Mouse (Mus musculus) forebrain, embryonic 14.5 days (tissue): Measurements from ENCODE around the gene Rabgap1l. TPM values are rescaled to one million over a fixed set of nuclear protein-coding genes. Genes with fewer than 3 reads are reported as not detected.
"Not testable (repeated sequence)": the region's sequence is repeated elsewhere in the genome, so short reads cannot be mapped to it uniquely, and the experiment has no call there.

Experiments
- ATAC-seq: fragments of 200-750 bp; cut with Nextera tagmentation; 2 replicates; pipeline ENCODE4 v1.8.0; 2017; ENCODE audit warnings: mild to moderate bottlenecking, moderate library complexity
- DNase-seq: peaks from one replicate; pipeline ENCODE4 v3.0.0-alpha.2; 2015; ENCODE audit warnings: low spot score
- H3K27ac ChIP-seq: fragments of 300-500 bp; sonication (generic); 2 replicates; pipeline ENCODE4 v1.5.1; 2014; ENCODE audit warnings: low read depth, mild to moderate bottlenecking, control low read depth, low read length, moderate library complexity
- H3K27me3 ChIP-seq: fragments of 300-500 bp; sonication (generic); replicated peaks from 2 replicates; pipeline ENCODE4 v1.6.1; 2014; ENCODE audit warnings: low read length, control low read depth, mixed read lengths; ENCODE audit not compliant: control insufficient read depth, insufficient read depth
- H3K36me3 ChIP-seq: fragments of 300-500 bp; sonication (generic); 2 replicates; pipeline ENCODE4 v1.6.1; 2014; ENCODE audit warnings: low read length, control low read depth; ENCODE audit not compliant: control insufficient read depth, insufficient read depth
- H3K4me1 ChIP-seq: fragments of 300-500 bp; sonication (generic); 2 replicates; pipeline ENCODE4 v1.6.1; 2014; ENCODE audit warnings: antibody characterized with exemption, low read length, control low read depth; ENCODE audit not compliant: control insufficient read depth, insufficient read depth
- H3K4me2 ChIP-seq: fragments of 300-500 bp; sonication (generic); 2 replicates; pipeline ENCODE4 v1.6.1; 2014; ENCODE audit warnings: mild to moderate bottlenecking, control low read depth, low read length
- H3K4me3 ChIP-seq: fragments of 300-500 bp; sonication (generic); 2 replicates; pipeline ENCODE4 v1.5.1; 2014; ENCODE audit warnings: low read depth, low read length, control low read depth
- H3K9ac ChIP-seq: fragments of 300-500 bp; sonication (generic); 2 replicates; pipeline ENCODE4 v1.6.1; 2014; ENCODE audit warnings: mild to moderate bottlenecking, low read length, control low read depth, moderate library complexity
- H3K9me3 ChIP-seq: fragments of 300-500 bp; sonication (generic); replicated peaks from 2 replicates; pipeline ENCODE4 v1.6.1; 2016; ENCODE audit warnings: low read length, control low read depth, mixed read lengths; ENCODE audit not compliant: control insufficient read depth
- WGBS: fragments of 180-500 bp; shearing (Covaris S2); extraction: QIAGEN DNeasy Blood & Tissue Kit; methylation state at CpG from one replicate; pipeline ENCODE4 v1.1.7; 2014; 5-methylcytosine and 5-hydroxymethylcytosine counted together
- polyA plus RNA-seq: library from polyadenylated mRNA; unstranded; fragments of >200 nt; fragmentation: Nextera tagmentation; extraction: Ambion mirVana; gene quantifications from 2 replicates; pipeline ENCODE4 v1.2.1, GENCODE M21; 2014

Rabgap1l gene
- polyA plus RNA-seq, 1 experiment from 2014 or later, result 25.6 TPM

DNA sequence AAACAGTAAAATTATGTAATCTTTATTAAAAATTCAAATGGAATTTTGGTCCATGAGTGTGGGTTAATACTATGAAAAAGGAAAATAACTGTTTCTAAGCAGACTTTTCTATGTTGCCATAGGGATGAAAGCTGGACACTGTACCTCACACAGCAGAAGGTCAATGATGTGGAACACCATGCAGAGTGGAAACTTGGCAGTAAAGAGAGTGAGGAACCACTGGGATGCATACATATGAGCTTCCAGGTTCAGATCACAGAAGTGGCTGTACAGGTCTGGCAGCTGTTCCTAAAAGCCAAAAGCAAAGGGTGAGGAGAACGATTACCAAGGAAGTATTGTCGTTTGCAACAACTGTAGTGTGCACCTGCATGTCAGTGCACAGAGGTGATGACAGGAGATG is 351.3 kb downstream of the Rabgap1l start:
- DNase-seq (no peak), ATAC-seq (no peak)
- H3K4me3 ChIP-seq, result no peak overlapping the region
- H3K4me1 ChIP-seq, result 0 out of 2 replicates have a peak, but pooled peaks cover 3% of the 10 kb centered on the region
- H3K27me3 ChIP-seq, result no peaks in the 10 kb centered on the region
- no peak overlapping the region for H3K4me2 ChIP-seq
- H3K9ac ChIP-seq, result no peak overlapping the region
- no peaks in the 10 kb centered on the region for H3K36me3 ChIP-seq
- no peak overlapping the region for H3K27ac ChIP-seq
- 79% methylated on average over 2 of the region's 2 CpGs for WGBS
- no peaks in the 10 kb centered on the region for H3K9me3 ChIP-seq

DNA sequence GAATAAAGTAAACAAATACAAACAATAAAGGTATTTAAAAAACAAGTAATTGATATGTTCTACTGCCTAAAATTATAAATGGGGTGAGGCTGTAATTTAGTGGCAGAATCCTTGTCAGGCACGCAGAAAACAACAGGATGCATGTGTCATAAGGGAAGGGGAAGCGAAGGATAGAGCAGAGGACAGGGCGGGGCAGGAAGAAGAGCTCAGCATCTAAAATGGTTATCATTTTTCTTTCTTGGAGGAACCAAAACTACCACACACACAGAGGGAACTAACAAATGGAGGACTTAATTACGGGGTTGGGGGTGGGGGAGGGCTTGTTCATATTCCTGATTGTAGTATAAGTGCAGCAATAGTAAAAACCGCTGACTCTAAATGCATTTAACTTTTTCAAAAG is 351.9 kb downstream of the Rabgap1l start:
- ATAC-seq, result no peak
- Histone ChIP-seq H3K36me3 (no peaks in the 10 kb centered on the region), H3K4me1 (0 out of 2 replicates have a peak, but pooled peaks cover 3% of the 10 kb centered on the region), H3K4me2 (no peak overlapping the region), H3K27me3 (no peaks in the 10 kb centered on the region), H3K9me3 (no peaks in the 10 kb centered on the region), H3K27ac (no peak overlapping the region), H3K9ac (no peak overlapping the region), H3K4me3 (no peak overlapping the region)
- DNase-seq, result no peak
- WGBS, result 91% methylated on average over 5 of the region's 5 CpGs

DNA sequence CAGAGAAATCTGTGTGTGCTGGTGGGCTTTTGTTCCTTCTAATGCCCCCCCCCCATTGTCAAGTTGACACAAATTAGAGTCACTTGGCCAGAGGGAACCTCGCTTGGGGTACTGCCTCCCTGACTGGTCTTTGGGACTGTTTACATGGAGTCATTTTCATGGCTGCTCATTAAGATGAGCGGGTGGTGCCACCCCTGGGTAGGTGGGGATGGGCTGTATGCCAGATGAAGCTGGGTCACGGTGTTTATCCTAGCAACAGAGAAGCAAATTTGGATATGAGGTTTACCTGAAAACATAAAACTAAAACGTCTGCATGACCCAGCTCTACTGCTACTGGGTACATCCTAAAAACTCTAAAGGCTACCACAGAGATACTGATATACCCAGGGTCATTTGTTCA is 354.2 kb downstream of the Rabgap1l start:
- 35% methylated on average over 4 of the region's 4 CpGs for WGBS
- no peaks in the 10 kb centered on the region for H3K27me3 ChIP-seq
- H3K4me3 ChIP-seq, result no peak overlapping the region
- ATAC-seq (peak; percentile 55; the same call in 1 of the 2 replicates), DNase-seq (no peak)
- no peaks in the 10 kb centered on the region for H3K36me3 ChIP-seq
- H3K27ac ChIP-seq, result no peak overlapping the region
- no peaks in the 10 kb centered on the region for H3K9me3 ChIP-seq
- H3K4me1 ChIP-seq, result 0 out of 2 replicates have a peak, but pooled peaks cover 3% of the 10 kb centered on the region
- H3K4me2 ChIP-seq, result no peak overlapping the region
- H3K9ac ChIP-seq, result no peak overlapping the region

DNA sequence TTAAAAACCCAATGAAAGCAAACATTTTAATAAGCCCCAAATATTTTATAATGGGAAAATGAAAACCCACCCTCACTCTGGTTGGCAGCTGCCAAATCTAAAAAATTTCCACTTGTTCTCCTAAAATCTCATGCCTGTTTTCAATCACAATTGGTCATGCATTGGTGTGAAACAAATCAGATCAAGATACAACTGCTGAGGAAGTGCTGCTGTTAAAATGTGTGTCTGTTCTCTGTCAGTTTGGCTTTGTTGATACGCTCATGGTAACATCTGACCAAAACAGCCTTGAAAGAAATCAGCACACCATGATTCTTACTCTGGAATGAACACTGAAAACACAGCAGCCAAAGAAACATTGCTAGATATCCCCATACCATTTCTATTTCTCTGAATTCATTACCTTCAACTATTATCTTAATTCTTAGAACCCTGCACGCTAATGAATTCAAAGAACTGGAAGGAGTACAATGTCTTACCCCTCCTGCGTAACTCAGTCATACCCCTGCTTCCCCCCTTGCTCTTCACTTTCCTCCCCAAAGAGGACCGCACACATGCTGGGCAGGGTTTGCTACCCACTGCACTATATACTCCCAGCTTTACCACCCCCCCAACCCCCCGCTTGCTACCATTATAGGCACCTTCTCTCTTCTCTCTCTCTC is 375.7 kb downstream of the Rabgap1l start:
- H3K4me3 ChIP-seq, result no peak overlapping the region
- H3K9me3 ChIP-seq, result no peaks in the 10 kb centered on the region
- no peaks in the 10 kb centered on the region for H3K4me1 ChIP-seq
- H3K27ac ChIP-seq, result no peak overlapping the region
- WGBS, result 72% methylated on average over 5 of the region's 5 CpGs
- no peak overlapping the region for H3K4me2 ChIP-seq
- DNase-seq (no peak), ATAC-seq (no peak)
- H3K27me3 ChIP-seq, result no peaks in the 10 kb centered on the region
- no peaks in the 10 kb centered on the region for H3K36me3 ChIP-seq
- H3K9ac ChIP-seq, result no peak overlapping the region

DNA sequence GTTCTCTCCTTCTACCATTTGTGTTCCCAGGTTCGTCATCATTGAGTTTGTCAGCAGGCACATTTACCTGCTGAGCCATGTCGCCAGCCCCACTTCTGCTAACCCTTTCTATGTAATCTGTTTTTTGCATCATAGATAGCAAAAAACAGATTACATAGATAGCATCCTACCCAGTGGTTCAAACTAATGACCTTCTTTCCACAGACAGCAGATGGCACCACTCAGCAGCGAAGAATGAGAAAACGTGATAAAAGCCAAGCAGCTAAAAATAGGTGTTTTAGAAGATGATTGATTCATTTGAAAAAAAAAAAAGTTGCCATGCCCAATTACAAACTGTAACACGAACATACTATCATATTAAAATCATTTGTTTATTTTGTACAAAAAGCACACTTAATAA is 382.2 kb downstream of the Rabgap1l start:
- Histone ChIP-seq H3K27ac (no peak overlapping the region), H3K4me3 (no peak overlapping the region), H3K36me3 (no peaks in the 10 kb centered on the region), H3K9ac (no peak overlapping the region), H3K4me2 (no peak overlapping the region), H3K9me3 (no peaks in the 10 kb centered on the region), H3K27me3 (no peaks in the 10 kb centered on the region), H3K4me1 (no peaks in the 10 kb centered on the region)
- ATAC-seq, result 0 out of 2 replicates have a peak, but pooled peaks have one; percentile 42
- peak; percentile 71 for DNase-seq
- 37% methylated on average over 5 of the region's 5 CpGs for WGBS

DNA sequence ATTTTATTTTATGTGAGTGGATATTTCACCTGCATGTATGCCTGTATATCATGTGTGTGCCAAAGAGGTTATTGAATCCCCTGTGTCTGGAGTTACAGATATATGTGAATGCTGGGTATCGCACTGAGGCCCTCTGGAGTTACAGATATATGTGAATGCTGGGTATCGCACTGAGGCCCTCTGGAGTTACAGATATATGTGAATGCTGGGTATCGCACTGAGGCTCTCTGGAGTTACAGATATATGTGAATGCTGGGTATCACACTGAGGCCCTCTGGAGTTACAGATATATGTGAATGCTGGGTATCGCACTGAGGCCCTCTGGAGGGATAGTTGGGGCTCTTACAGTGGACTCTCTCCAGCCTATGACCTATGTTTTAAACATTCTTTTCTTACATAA is 383.3 kb downstream of the Rabgap1l start:
- not testable (repeated sequence) for DNase-seq, H3K36me3 ChIP-seq, H3K9ac ChIP-seq, H3K4me2 ChIP-seq, H3K4me1 ChIP-seq, ATAC-seq, H3K27ac ChIP-seq, H3K27me3 ChIP-seq, H3K9me3 ChIP-seq, H3K4me3 ChIP-seq
- WGBS, result 98% methylated on average over 4 of the region's 4 CpGs

DNA sequence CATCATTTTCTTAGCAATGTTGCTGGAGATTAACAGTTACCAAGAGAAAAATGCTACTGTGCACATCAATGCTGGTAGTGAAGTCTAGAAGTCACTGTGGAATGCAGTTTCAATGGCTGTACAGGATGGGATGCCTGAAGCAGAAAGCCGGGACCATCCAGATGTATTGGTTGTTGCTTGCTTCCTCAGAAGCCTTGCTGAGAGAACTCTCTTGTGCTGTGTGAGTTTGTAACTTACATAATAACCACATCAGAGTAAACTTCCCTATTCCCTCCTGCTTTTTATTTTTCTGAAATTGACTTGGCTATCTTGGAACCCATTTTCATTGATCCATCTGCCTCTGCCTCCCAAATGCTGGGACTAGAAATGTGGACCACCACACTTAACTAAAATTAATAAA is 383.9 kb downstream of the Rabgap1l start:
- H3K4me1 ChIP-seq, result no peaks in the 10 kb centered on the region
- no peaks in the 10 kb centered on the region for H3K27me3 ChIP-seq
- 100% methylated on average over 1 of the region's 1 CpGs for WGBS
- no peaks in the 10 kb centered on the region for H3K9me3 ChIP-seq
- H3K36me3 ChIP-seq, result no peaks in the 10 kb centered on the region
- ATAC-seq, result no peak
- no peak overlapping the region for H3K4me2 ChIP-seq
- no peak overlapping the region for H3K9ac ChIP-seq
- DNase-seq, result no peak
- H3K4me3 ChIP-seq, result no peak overlapping the region
- no peak overlapping the region for H3K27ac ChIP-seq

DNA sequence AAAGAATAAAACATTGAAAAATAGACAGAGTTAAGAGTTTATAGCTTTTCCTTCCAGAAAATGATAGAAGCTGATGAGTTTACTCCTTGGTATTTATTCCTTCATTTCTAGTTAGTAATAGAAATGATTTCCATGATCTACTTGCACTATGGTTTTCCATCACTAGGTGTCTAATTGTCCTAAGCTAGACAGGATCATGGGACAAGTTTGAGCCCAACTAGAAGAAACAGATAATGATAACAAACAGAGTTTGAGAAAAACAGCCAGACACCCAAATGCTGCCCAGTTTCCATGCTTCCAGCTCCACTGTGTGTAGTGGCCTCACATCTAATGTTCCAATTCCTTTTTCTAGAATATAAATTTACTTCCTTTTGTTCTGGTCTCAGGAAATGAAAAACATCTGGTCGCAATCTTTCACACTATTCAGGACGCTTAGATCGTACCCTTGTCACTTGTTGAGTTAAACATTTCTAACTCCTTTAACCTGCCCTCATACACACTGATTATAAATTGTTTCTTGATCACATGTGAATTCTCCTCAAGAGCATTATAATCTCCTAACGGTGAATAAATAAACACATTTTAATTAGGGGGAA is 384.6 kb downstream of the Rabgap1l start:
- no peaks in the 10 kb centered on the region for H3K36me3 ChIP-seq
- ATAC-seq (no peak), DNase-seq (no peak)
- no peak overlapping the region for H3K27ac ChIP-seq
- no peaks in the 10 kb centered on the region for H3K9me3 ChIP-seq
- H3K9ac ChIP-seq, result no peak overlapping the region
- no peaks in the 10 kb centered on the region for H3K4me1 ChIP-seq
- H3K4me2 ChIP-seq, result no peak overlapping the region
- WGBS, result 79% methylated on average over 4 of the region's 4 CpGs
- H3K4me3 ChIP-seq, result no peak overlapping the region
- no peaks in the 10 kb centered on the region for H3K27me3 ChIP-seq

DNA sequence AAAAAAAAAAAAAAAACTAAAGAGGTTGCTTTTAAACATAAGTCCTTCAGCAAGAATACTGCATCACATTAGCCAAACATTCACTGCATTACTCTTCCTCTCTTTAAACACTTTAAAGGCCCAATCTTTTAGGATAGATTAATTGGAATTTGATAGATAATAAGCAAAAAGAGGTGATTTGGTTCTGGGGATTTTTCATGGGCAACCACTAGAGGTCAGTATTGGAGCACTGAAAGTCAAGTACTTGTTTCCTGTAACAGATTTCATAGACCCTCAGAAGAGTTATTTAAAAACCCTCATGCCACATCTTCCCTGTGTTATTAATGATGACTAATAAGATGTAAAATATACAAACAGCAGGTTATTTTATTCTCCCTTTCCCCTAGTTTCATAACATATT is 393.6 kb downstream of the Rabgap1l start:
- Histone ChIP-seq H3K9me3 (no peaks in the 10 kb centered on the region), H3K9ac (no peak overlapping the region), H3K36me3 (no peaks in the 10 kb centered on the region), H3K27ac (no peak overlapping the region), H3K27me3 (no peaks in the 10 kb centered on the region), H3K4me1 (no peaks in the 10 kb centered on the region), H3K4me3 (no peak overlapping the region), H3K4me2 (no peak overlapping the region)
- no peak for ATAC-seq
- DNase-seq, result peak; percentile 85
